Mouse (Mus musculus) G1E (cell line): Measurements from ENCODE around the gene Neil3.

Source experiments
- CTCF ChIP-seq: IDR thresholded peaks from 2 replicates; pipeline ENCODE4 v1.5.1; 2012; ENCODE audit warnings: low read depth, low read length, inconsistent platforms, mixed read lengths
- GATA1 ChIP-seq: IDR thresholded peaks from 2 replicates; pipeline ENCODE4 v1.6.1; 2012; ENCODE audit warnings: borderline replicate concordance, low read length, inconsistent platforms, mixed read lengths
- TAL1 ChIP-seq: conservative IDR thresholded peaks from 2 replicates; pipeline ENCODE4 v1.6.1; 2012; ENCODE audit warnings: low read depth, low read length, inconsistent platforms, mixed read lengths

- TF ChIP-seq TAL1 (no peak), CTCF (no peak), GATA1 (no peak)
Measured at GRCm38 (mm10) chr8:53614288-53614646, 24.6 kb downstream of the Neil3 start.
